Mouse (Mus musculus) forebrain, embryonic 13.5 days (tissue): Measurements from ENCODE around the gene Tmx1. TPM values are rescaled to one million over a fixed set of nuclear protein-coding genes. Genes with fewer than 3 reads are reported as not detected.

Source experiments
- ATAC-seq: fragments of 200-750 bp; cut with Nextera tagmentation; 2 replicates; pipeline ENCODE4 v1.8.0; 2017
- H3K27ac ChIP-seq: fragments of 300-500 bp; sonication (generic); 2 replicates; pipeline ENCODE4 v1.5.1; 2015; ENCODE audit warnings: inconsistent platforms, mild to moderate bottlenecking, moderate library complexity
- H3K27me3 ChIP-seq: fragments of 300-500 bp; sonication (generic); 2 replicates; pipeline ENCODE4 v1.6.1; 2015; ENCODE audit warnings: mild to moderate bottlenecking, inconsistent platforms
- H3K36me3 ChIP-seq: fragments of 300-500 bp; sonication (generic); 2 replicates; pipeline ENCODE4 v1.6.1; 2015; ENCODE audit warnings: mild to moderate bottlenecking, inconsistent platforms; ENCODE audit not compliant: poor library complexity, severe bottlenecking
- H3K4me1 ChIP-seq: fragments of 300-500 bp; sonication (generic); 2 replicates; pipeline ENCODE4 v1.6.1; 2015; ENCODE audit warnings: inconsistent platforms
- H3K4me2 ChIP-seq: fragments of 300-500 bp; sonication (generic); 2 replicates; pipeline ENCODE4 v1.6.1; 2015; ENCODE audit warnings: inconsistent platforms, mild to moderate bottlenecking, moderate library complexity
- H3K4me3 ChIP-seq: fragments of 300-500 bp; sonication (generic); 2 replicates; pipeline ENCODE4 v1.5.1; 2015; ENCODE audit warnings: mild to moderate bottlenecking, inconsistent platforms
- H3K9ac ChIP-seq: fragments of 300-500 bp; sonication (generic); 2 replicates; pipeline ENCODE4 v1.6.1; 2015; ENCODE audit warnings: mild to moderate bottlenecking, inconsistent platforms
- H3K9me3 ChIP-seq: fragments of 300-500 bp; sonication (generic); replicated peaks from 2 replicates; pipeline ENCODE4 v1.6.1; 2016; ENCODE audit warnings: inconsistent platforms
- WGBS: fragments of 180-500 bp; shearing (Covaris S2); methylation state at CpG from one replicate; pipeline ENCODE4 v1.1.7; 2015; 5-methylcytosine and 5-hydroxymethylcytosine counted together
- polyA plus RNA-seq: library from polyadenylated mRNA; unstranded; fragments of >200 nt; fragmentation: Nextera tagmentation; extraction: Ambion mirVana; gene quantifications from 2 replicates; pipeline ENCODE4 v1.2.1, GENCODE M21; 2015

Tmx1 gene
- polyA plus RNA-seq, 1 experiment from 2014 or later, result 133 TPM

DNA sequence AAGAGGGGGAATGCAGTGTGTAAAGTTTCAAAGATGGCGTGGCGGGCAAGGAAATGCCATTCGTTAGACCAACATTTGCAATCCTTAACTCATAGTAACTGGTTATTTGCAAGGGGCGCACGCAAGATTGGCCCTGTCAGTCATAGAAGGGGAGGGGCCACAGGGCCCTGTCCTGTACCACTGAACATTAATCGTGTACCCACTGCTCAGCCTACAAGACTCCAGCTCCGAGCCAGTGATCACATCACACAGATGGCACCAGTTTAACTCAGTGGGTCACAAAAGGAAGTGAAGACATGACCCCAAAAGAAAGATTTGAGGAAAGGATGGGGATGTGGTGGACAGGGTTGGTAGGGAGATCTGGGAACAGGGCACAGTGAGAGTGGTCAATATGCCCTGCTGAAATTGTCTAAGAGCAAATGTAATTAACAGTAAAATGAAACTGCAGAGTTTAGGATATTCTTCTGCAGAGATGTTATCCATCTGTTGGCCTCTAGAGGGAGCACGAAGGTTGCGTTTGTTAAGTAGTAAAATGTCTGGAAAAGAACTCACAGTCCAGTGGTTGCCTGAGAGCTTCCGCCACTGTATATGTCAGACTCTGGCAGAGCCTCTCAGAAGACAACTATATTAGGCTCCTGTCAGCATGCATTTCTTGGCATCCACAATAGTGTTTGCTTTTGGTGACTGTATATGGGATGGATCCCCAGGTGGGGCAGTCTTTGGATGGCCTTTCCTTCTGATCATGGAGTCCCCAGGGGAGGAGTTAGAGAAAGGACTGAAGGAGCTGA is 41.8 kb downstream of the Tmx1 start:
- no peaks in the 10 kb centered on the region for H3K9me3 ChIP-seq
- no peaks in the 10 kb centered on the region for H3K4me1 ChIP-seq
- no peak overlapping the region for H3K4me2 ChIP-seq
- no peaks in the 10 kb centered on the region for H3K36me3 ChIP-seq
- peak; percentile 78 for ATAC-seq
- 60% methylated on average over 10 of the region's 10 CpGs for WGBS
- H3K9ac ChIP-seq, result no peak overlapping the region
- H3K4me3 ChIP-seq, result no peak overlapping the region
- no peaks in the 10 kb centered on the region for H3K27me3 ChIP-seq
- H3K27ac ChIP-seq, result no peak overlapping the region

- ATAC-seq, result peak; percentile 48; the same call in 1 of the 2 replicates
- Histone ChIP-seq H3K27ac (no peak overlapping the region), H3K4me2 (no peak overlapping the region), H3K4me3 (no peak overlapping the region), H3K4me1 (no peaks in the 10 kb centered on the region), H3K36me3 (no peaks in the 10 kb centered on the region), H3K9me3 (no peaks in the 10 kb centered on the region), H3K9ac (no peak overlapping the region), H3K27me3 (no peaks in the 10 kb centered on the region)
- WGBS, result 31% methylated on average over 4 of the region's 4 CpGs
These were observed 42.5 kb downstream of the Tmx1 start for GRCm38 (mm10) chr12:70495282-70495922.

- Histone ChIP-seq H3K9me3 (no peaks in the 10 kb centered on the region), H3K4me2 (no peak overlapping the region), H3K27ac (no peak overlapping the region), H3K36me3 (no peaks in the 10 kb centered on the region), H3K27me3 (no peaks in the 10 kb centered on the region), H3K9ac (no peak overlapping the region), H3K4me3 (no peak overlapping the region), H3K4me1 (no peaks in the 10 kb centered on the region)
- no peak for ATAC-seq
- 64% methylated on average over 3 of the region's 3 CpGs for WGBS
These were observed 45.2 kb downstream of the Tmx1 start for GRCm38 (mm10) chr12:70498091-70498490.

DNA sequence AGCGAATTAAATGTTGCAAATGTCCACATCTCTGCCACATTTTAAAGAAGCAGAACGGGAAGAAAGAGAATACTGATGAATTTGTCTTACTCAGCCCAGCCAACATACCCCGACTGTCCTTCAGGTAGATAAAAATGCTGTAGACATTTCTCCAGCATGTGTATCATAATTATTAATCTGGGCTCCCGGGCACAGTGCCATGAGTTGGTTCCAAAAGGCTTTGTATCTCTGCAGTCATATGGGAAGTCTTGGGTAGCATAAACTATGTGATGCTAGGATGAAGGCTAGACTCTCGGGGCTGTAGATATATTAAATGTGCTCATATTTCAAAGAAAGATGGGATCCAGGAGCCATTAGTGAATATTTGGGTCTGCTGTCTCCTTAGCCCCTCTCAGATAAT is 53.1 kb downstream of the Tmx1 start:
- no peaks in the 10 kb centered on the region for H3K36me3 ChIP-seq
- no peak overlapping the region for H3K9ac ChIP-seq
- no peak for ATAC-seq
- H3K27me3 ChIP-seq, result no peaks in the 10 kb centered on the region
- no peak overlapping the region for H3K27ac ChIP-seq
- 87% methylated on average over 5 of the region's 5 CpGs for WGBS
- no peaks in the 10 kb centered on the region for H3K9me3 ChIP-seq
- no peaks in the 10 kb centered on the region for H3K4me1 ChIP-seq
- no peak overlapping the region for H3K4me3 ChIP-seq
- no peak overlapping the region for H3K4me2 ChIP-seq

GRCm38 (mm10) chr12:70512023-70512422 is 59.1 kb downstream of the Tmx1 start:
- H3K27me3 ChIP-seq, result no peaks in the 10 kb centered on the region
- H3K4me2 ChIP-seq, result no peak overlapping the region
- H3K36me3 ChIP-seq, result no peaks in the 10 kb centered on the region
- 92% methylated on average over 5 of the region's 5 CpGs for WGBS
- H3K9me3 ChIP-seq, result no peaks in the 10 kb centered on the region
- no peak overlapping the region for H3K27ac ChIP-seq
- H3K9ac ChIP-seq, result no peak overlapping the region
- no peak overlapping the region for H3K4me3 ChIP-seq
- H3K4me1 ChIP-seq, result no peaks in the 10 kb centered on the region
- ATAC-seq, result no peak

DNA sequence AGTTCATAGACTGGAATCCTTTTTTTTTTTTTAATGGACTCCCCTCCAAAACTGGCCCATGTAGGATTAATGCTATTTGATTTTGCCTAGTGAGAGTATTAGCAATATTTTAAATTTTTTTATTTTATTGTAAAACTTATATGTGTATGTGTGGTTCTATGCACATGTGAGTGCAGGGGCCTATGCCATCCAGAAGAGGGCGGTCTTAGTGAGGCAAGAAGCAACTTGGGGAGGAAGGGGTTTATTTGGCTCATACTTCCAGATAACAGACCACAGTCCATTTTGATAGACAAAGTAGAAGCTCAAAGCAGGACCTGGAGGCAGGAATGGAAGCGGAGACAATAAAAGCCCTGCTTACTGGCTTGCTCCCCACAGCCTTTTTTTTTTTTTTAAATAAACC is 59.5 kb downstream of the Tmx1 start:
- H3K9ac ChIP-seq, result no peak overlapping the region
- no peak overlapping the region for H3K27ac ChIP-seq
- no peak overlapping the region for H3K4me3 ChIP-seq
- 92% methylated on average over 2 of the region's 2 CpGs for WGBS
- ATAC-seq, result no peak
- H3K4me1 ChIP-seq, result no peaks in the 10 kb centered on the region
- no peak overlapping the region for H3K4me2 ChIP-seq
- H3K36me3 ChIP-seq, result no peaks in the 10 kb centered on the region
- no peaks in the 10 kb centered on the region for H3K27me3 ChIP-seq
- H3K9me3 ChIP-seq, result no peaks in the 10 kb centered on the region

Other genes starting within 250 kb of the Tmx1 start
- 2.5 and 3.4 TPM in 2 replicates for gene Pygl, start 221.6 kb upstream of the Tmx1 start, polyA plus RNA-seq
- 21.7 and 26.8 TPM in 2 replicates for gene Trim9, start 105.5 kb upstream of the Tmx1 start, polyA plus RNA-seq